Mouse (Mus musculus) ES-Bruce4 (cell line): Measurements from ENCODE around the gene Cckar.

Experiments
- CTCF ChIP-seq: IDR thresholded peaks from one replicate; pipeline ENCODE4 v1.8.1; 2011; ENCODE audit warnings: low read depth, low read length
- POLR2A ChIP-seq: IDR thresholded peaks from one replicate; pipeline ENCODE4 v1.8.1; 2011; ENCODE audit warnings: low read length; ENCODE audit not compliant: insufficient read depth

GRCm38 (mm10) chr5:53727606-53728005 is 20.1 kb upstream of the Cckar start:
- no peak for TF ChIP-seq CTCF
- no peak for TF ChIP-seq POLR2A
